Mouse (Mus musculus): ENCODE measurements around the gene Auts2.

DNA sequence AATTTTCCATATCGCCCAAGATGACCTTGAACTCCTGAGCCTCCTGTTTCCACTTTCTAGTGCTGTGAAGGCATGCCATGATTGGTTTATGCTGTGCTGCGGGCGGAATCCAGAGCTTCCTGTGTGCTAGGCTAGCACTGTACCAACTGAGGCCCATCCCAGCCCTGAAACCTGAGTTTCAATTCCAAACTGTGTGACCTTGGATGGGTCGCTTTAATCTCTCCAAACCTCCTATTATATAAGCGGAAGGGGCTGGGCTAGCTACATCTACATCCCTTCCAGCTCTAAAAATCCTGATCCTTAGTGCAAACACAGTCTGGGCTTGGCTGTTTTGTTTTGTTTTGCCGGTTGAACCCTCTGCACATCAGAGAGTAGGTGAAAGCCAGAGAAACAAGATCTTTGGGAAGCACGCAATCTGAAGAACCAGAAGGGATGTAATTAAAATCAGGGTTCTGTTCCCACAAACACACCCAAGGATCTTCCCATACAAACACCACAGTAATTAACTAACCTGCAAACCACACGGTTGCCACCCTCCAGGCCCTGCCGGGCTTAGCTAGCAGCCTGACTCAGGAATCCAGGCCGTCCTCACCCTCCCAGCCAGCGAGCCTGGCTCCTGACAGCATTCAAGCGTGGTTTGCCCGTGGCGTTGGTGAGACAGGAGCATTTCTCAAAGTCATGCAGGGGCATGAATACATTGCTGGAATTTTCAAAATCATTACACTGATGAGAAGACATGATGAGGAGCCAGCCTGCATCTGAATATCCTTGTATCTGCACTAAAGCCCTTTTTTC lies 985.4 kb downstream of the Auts2 start:
- no peak for TF ChIP-seq CTCF (IDR thresholded peaks at IDR 0.05; ENCODE audit: low read depth)
- TF ChIP-seq EP300 (IDR thresholded peaks at IDR 0.05; ENCODE audit: low read depth) = no peak
